Mouse (Mus musculus) CH12.LX (cell line): ENCODE measurements around the gene Cnot2. TPM values are rescaled to one million over a fixed set of nuclear protein-coding genes. Genes with fewer than 3 reads are reported as not detected.

Experiments used
- DNase-seq: peaks from one replicate; pipeline ENCODE4 v3.0.0-alpha.2; 2013; ENCODE audit errors: extremely low read depth
- H3K27ac ChIP-seq: 2 replicates; pipeline ENCODE4 v1.5.1; 2012; ENCODE audit warnings: low read depth, mild to moderate bottlenecking, control low read depth, moderate library complexity; ENCODE audit not compliant: insufficient read depth
- H3K27me3 ChIP-seq: replicated peaks from 2 replicates; pipeline ENCODE3; 2012; ENCODE audit warnings: inconsistent platforms
- H3K36me3 ChIP-seq, 2 experiments: replicated peaks in 1 of 2; 2 replicates each; pipeline versions ENCODE3 to v1.6.1; 2012; ENCODE audit warnings: inconsistent platforms in 1 of 2, low read length in 1 of 2, mild to moderate bottlenecking in 1 of 2, mixed read lengths in 1 of 2, moderate library complexity in 1 of 2; ENCODE audit not compliant: control insufficient read depth in 1 of 2, insufficient read depth in 1 of 2
- H3K4me1 ChIP-seq, 2 experiments: 2 replicates each; pipeline ENCODE4 v1.6.1; 2012; ENCODE audit warnings: inconsistent platforms in 1 of 2, moderate library complexity in 1 of 2; ENCODE audit not compliant: insufficient read depth in 2 of 2, control insufficient read depth in 1 of 2
- H3K4me2 ChIP-seq: 2 replicates; pipeline ENCODE4 v1.6.1; 2012; ENCODE audit warnings: low read depth, mild to moderate bottlenecking, control low read depth; ENCODE audit not compliant: poor library complexity, insufficient read depth, severe bottlenecking
- H3K4me3 ChIP-seq, 3 experiments: fragments of 150-350 bp in 1 of 3; sonication (generic) in 1 of 3; replicated peaks in 1 of 3; 2 replicates each; pipeline versions ENCODE3 to v1.5.1; 2011 to 2012; ENCODE audit warnings: low read depth in 2 of 3, low read length in 2 of 3, mild to moderate bottlenecking in 2 of 3, moderate library complexity in 2 of 3, control low read depth in 1 of 3, improper control_type of control experiment in 1 of 3, inconsistent platforms in 1 of 3, mixed read lengths in 1 of 3; ENCODE audit not compliant: poor library complexity in 1 of 3
- H3K79me2 ChIP-seq: replicated peaks from 2 replicates; pipeline ENCODE4 v1.6.1; 2012; ENCODE audit warnings: mild to moderate bottlenecking, moderate library complexity; ENCODE audit not compliant: control insufficient read depth, poor library complexity, insufficient read depth, severe bottlenecking; ENCODE audit errors: extremely low read depth
- H3K9ac ChIP-seq: 2 replicates; pipeline ENCODE4 v1.6.1; 2012; ENCODE audit warnings: low read depth, mild to moderate bottlenecking, control low read depth, moderate library complexity; ENCODE audit not compliant: insufficient read depth
- H3K9me3 ChIP-seq: replicated peaks from 2 replicates; pipeline ENCODE3; 2012; ENCODE audit warnings: low read length, inconsistent platforms, mixed read lengths
- BHLHE40 ChIP-seq: IDR thresholded peaks from 2 replicates; pipeline ENCODE4 v1.6.1; 2011; ENCODE audit warnings: mild to moderate bottlenecking, low read depth, low read length, improper control_type of control experiment
- CHD1 ChIP-seq: IDR thresholded peaks from 2 replicates; pipeline ENCODE4 v1.6.1; 2012; ENCODE audit warnings: low read depth, low read length, improper control_type of control experiment, inconsistent platforms
- CTCF ChIP-seq, 2 experiments: IDR thresholded peaks in 1 of 2; conservative IDR thresholded peaks in 1 of 2; 2 replicates each; pipeline ENCODE4 v1.5.1; 2011 to 2012; ENCODE audit warnings: low read depth in 2 of 2, low read length in 2 of 2, improper control_type of control experiment in 1 of 2, inconsistent platforms in 1 of 2, mild to moderate bottlenecking in 1 of 2, moderate library complexity in 1 of 2
- E2F4 ChIP-seq: IDR thresholded peaks from 2 replicates; pipeline ENCODE4 v1.6.1; 2011; ENCODE audit warnings: low read depth, low read length, improper control_type of control experiment; ENCODE audit not compliant: insufficient replicate concordance
- ELF1 ChIP-seq: IDR thresholded peaks from 2 replicates; pipeline ENCODE4 v1.6.1; 2014; ENCODE audit warnings: low read depth, mild to moderate bottlenecking, inconsistent platforms, low read length, improper control_type of control experiment
- ETS1 ChIP-seq: conservative IDR thresholded peaks from 2 replicates; pipeline ENCODE4 v1.6.1; 2012; ENCODE audit warnings: low read depth, mild to moderate bottlenecking, inconsistent platforms, low read length, improper control_type of control experiment, moderate library complexity
- HCFC1 ChIP-seq: IDR thresholded peaks from 2 replicates; pipeline ENCODE4 v1.6.1; 2012; ENCODE audit warnings: low read depth, mild to moderate bottlenecking, inconsistent platforms, low read length, improper control_type of control experiment
- IRF4 ChIP-seq: IDR thresholded peaks from 2 replicates; pipeline ENCODE4 v1.6.1; 2014; ENCODE audit warnings: low read depth, mild to moderate bottlenecking, inconsistent platforms, low read length, improper control_type of control experiment
- JUN ChIP-seq: IDR thresholded peaks from 2 replicates; pipeline ENCODE4 v1.6.1; 2011; ENCODE audit warnings: low read depth, mild to moderate bottlenecking, low read length, improper control_type of control experiment, moderate library complexity; ENCODE audit not compliant: insufficient read depth
- KAT2A ChIP-seq: IDR thresholded peaks from 2 replicates; pipeline ENCODE4 v1.6.1; 2012; ENCODE audit warnings: low read length, improper control_type of control experiment, inconsistent platforms; ENCODE audit not compliant: insufficient replicate concordance
- MAFK ChIP-seq: IDR thresholded peaks from 2 replicates; pipeline ENCODE4 v1.6.1; 2011; ENCODE audit warnings: low read length, improper control_type of control experiment; ENCODE audit not compliant: insufficient replicate concordance
- MAZ ChIP-seq: IDR thresholded peaks from 2 replicates; pipeline ENCODE4 v1.6.1; 2012; ENCODE audit warnings: low read depth, mild to moderate bottlenecking, inconsistent platforms, low read length, improper control_type of control experiment, moderate library complexity
- MXI1 ChIP-seq: IDR thresholded peaks from 2 replicates; pipeline ENCODE4 v1.6.1; 2011; ENCODE audit warnings: mild to moderate bottlenecking, low read depth, low read length, improper control_type of control experiment
- MYC ChIP-seq: IDR thresholded peaks from 2 replicates; pipeline ENCODE4 v1.6.1; 2011; ENCODE audit warnings: low read depth, mild to moderate bottlenecking, improper control_type of control experiment, low read length
- NELFE ChIP-seq: IDR thresholded peaks from 2 replicates; pipeline ENCODE4 v1.6.1; 2011; ENCODE audit warnings: low read depth, low read length, improper control_type of control experiment
- PAX5 ChIP-seq: IDR thresholded peaks from 2 replicates; pipeline ENCODE4 v1.6.1; 2012; ENCODE audit warnings: low read length, inconsistent platforms, mixed read lengths
- POLR2A ChIP-seq: IDR thresholded peaks from 2 replicates; pipeline ENCODE4 v1.6.1; 2011; ENCODE audit warnings: low read depth, mild to moderate bottlenecking, improper control_type of control experiment, low read length
- RCOR1 ChIP-seq: conservative IDR thresholded peaks from 2 replicates; pipeline ENCODE4 v1.6.1; 2012; ENCODE audit warnings: low read depth, mild to moderate bottlenecking, inconsistent platforms, low read length, improper control_type of control experiment
- SIN3A ChIP-seq: IDR thresholded peaks from 2 replicates; pipeline ENCODE4 v1.6.1; 2012; ENCODE audit warnings: low read length, improper control_type of control experiment, inconsistent platforms
- SMC3 ChIP-seq: IDR thresholded peaks from 2 replicates; pipeline ENCODE4 v1.6.1; 2011; ENCODE audit warnings: low read depth, low read length, improper control_type of control experiment
- TCF12 ChIP-seq: IDR thresholded peaks from 2 replicates; pipeline ENCODE4 v1.6.1; 2014; ENCODE audit warnings: low read depth, mild to moderate bottlenecking, inconsistent platforms, low read length, improper control_type of control experiment
- UBTF ChIP-seq: IDR thresholded peaks from 2 replicates; pipeline ENCODE4 v1.6.1; 2012; ENCODE audit warnings: low read depth, mild to moderate bottlenecking, inconsistent platforms, low read length, improper control_type of control experiment, moderate library complexity
- USF1 ChIP-seq: IDR thresholded peaks from 2 replicates; pipeline ENCODE4 v1.6.1; 2014; ENCODE audit warnings: low read depth, mild to moderate bottlenecking, inconsistent platforms, low read length, improper control_type of control experiment
- USF2 ChIP-seq: conservative IDR thresholded peaks from 2 replicates; pipeline ENCODE4 v1.6.1; 2011; ENCODE audit warnings: low read depth, low read length, improper control_type of control experiment
- ZC3H11A ChIP-seq: IDR thresholded peaks from 2 replicates; pipeline ENCODE4 v1.6.1; 2012; ENCODE audit warnings: low read depth, mild to moderate bottlenecking, inconsistent platforms, low read length, improper control_type of control experiment
- ZKSCAN1 ChIP-seq: IDR thresholded peaks from 2 replicates; pipeline ENCODE4 v1.6.1; 2012; ENCODE audit warnings: low read depth, inconsistent platforms, low read length, improper control_type of control experiment, borderline replicate concordance
- ZMIZ1 ChIP-seq: IDR thresholded peaks from 2 replicates; pipeline ENCODE4 v1.6.1; 2012; ENCODE audit warnings: low read depth, mild to moderate bottlenecking, inconsistent platforms, low read length, improper control_type of control experiment
- ZNF384 ChIP-seq: IDR thresholded peaks from 2 replicates; pipeline ENCODE4 v1.6.1; 2012; ENCODE audit warnings: low read depth, low read length, improper control_type of control experiment, inconsistent platforms
- dilution Hi-C: fragments of 300-500 bp; cut with MboI; formaldehyde crosslinking; loops from 2 replicates; pipeline ENCODE4 v1.14.3; 2020; ENCODE audit warnings: low sequenced_read_pairs; ENCODE audit not compliant: extremely low pct_unique_long_range_greater_than_20kb, extremely low pct_ligation_motif_present
- in situ Hi-C: fragments of 300-500 bp; cut with MboI; formaldehyde crosslinking; loops from 3 replicates; pipeline ENCODE4 v1.14.3; 2019; ENCODE audit warnings: low sequenced_read_pairs, low pct_ligation_motif_present, low pct_unique_long_range_greater_than_20kb, mixed read lengths
- polyA plus RNA-seq: library from polyadenylated mRNA; unstranded; fragments of >175 nt; gene quantifications from 2 replicates; pipeline ENCODE4 v1.2.1, GENCODE M21; 2012; ENCODE audit warnings: low read depth; ENCODE audit not compliant: insufficient read length
- total RNA-seq, 2 experiments: library from RNA; depleted of rRNA; stranded (reverse); fragments of 300-350 nt in 1 of 2; fragments of >200 nt in 1 of 2; gene quantifications; 2 replicates each; pipeline ENCODE4 v1.2.3; 2012 to 2014

Cnot2 gene
- total and polyA plus RNA-seq, 3 experiments, result 69.5 to 150 (median 97.0) TPM

- peaks cover 65% of the 10 kb centered on the region for H3K79me2 ChIP-seq
- DNase-seq, result no peak
- no peak overlapping the region for H3K4me3 ChIP-seq
- TF ChIP-seq SMC3 (peak; percentile 24), USF1 (no peak), CTCF (conservative IDR thresholded peaks at IDR 0.05 in 1 of 2, IDR thresholded peaks at IDR 0.05 in 1 of 2; ENCODE audit: low read depth in 2 of 2, low read length in 2 of 2) (peak; percentile 24 to 54; a peak in 3 of 4 replicates), USF2 (no peak)
- H3K9ac ChIP-seq, result 0 out of 2 replicates have a peak overlapping the region, but pooled peaks have one; percentile 14
- dilution Hi-C loops, result no loop called here
- H3K9me3 ChIP-seq, result peaks cover 5% of the 10 kb centered on the region
- peaks cover 9 to 60% of the 10 kb centered on the region in 2 experiments; a peak in 3 of 4 replicates for H3K4me1 ChIP-seq
- H3K4me2 ChIP-seq, result peak overlapping the region; percentile 15
- in situ Hi-C loops, result no loop called here
- no peaks in the 10 kb centered on the region for H3K27me3 ChIP-seq
- no peak overlapping the region for H3K27ac ChIP-seq
- peaks cover 0 to 13% of the 10 kb centered on the region in 2 experiments for H3K36me3 ChIP-seq
Observed at GRCm38 (mm10) chr10:116554434-116554833, 26.9 kb downstream of the Cnot2 start.

- no peak overlapping the region for H3K4me3 ChIP-seq
- in situ Hi-C loops, result no loop called here
- peak; percentile 89 for DNase-seq
Observed at GRCm38 (mm10) chr10:116547958-116548357, 33.4 kb downstream of the Cnot2 start.

GRCm38 (mm10) chr10:116546177-116546576 lies 35.1 kb downstream of the Cnot2 start:
- no peak overlapping the region for H3K4me2 ChIP-seq
- H3K79me2 ChIP-seq, result peaks cover 42% of the 10 kb centered on the region
- in situ Hi-C loops (no loop called here), dilution Hi-C loops (no loop called here)
- no peaks in the 10 kb centered on the region for H3K27me3 ChIP-seq
- no peak overlapping the region for H3K27ac ChIP-seq
- no peaks in the 10 kb centered on the region for H3K9me3 ChIP-seq
- TF ChIP-seq ELF1 (no peak), KAT2A (no peak), TCF12 (no peak), BHLHE40 (no peak), JUN (no peak), NELFE (no peak), PAX5 (no peak), ZC3H11A (no peak)
- peaks cover 2 to 44% of the 10 kb centered on the region in 2 experiments; a peak in 2 of 4 replicates for H3K4me1 ChIP-seq
- DNase-seq, result no peak
- H3K36me3 ChIP-seq, result peaks cover 0 to 24% of the 10 kb centered on the region in 2 experiments
- H3K9ac ChIP-seq, result no peak overlapping the region
- H3K4me3 ChIP-seq, result no peak overlapping the region

More at GRCm38 (mm10) chr10:116547958-116548357, 33.4 kb downstream of the Cnot2 start:
- TF ChIP-seq USF1 (no peak), NELFE (no peak), CHD1 (no peak), SMC3 (peak; percentile 28; the same call in 1 of the 2 replicates), ZMIZ1 (no peak), MYC (no peak; the same call in 1 of the 2 replicates), ZNF384 (no peak), UBTF (no peak), IRF4 (no peak), BHLHE40 (0 out of 2 replicates have a peak, but pooled peaks have one; percentile 4), MAFK (peak; percentile 89), MXI1 (no peak), ZKSCAN1 (no peak), USF2 (no peak), KAT2A (no peak), ETS1 (no peak; the same call in 1 of the 2 replicates), POLR2A (no peak), SIN3A (no peak), JUN (no peak), E2F4 (no peak), HCFC1 (no peak), MAZ (no peak), RCOR1 (no peak)
- Histone ChIP-seq H3K9me3 (no peaks in the 10 kb centered on the region), H3K4me1 (peaks cover 2 to 42% of the 10 kb centered on the region in 2 experiments; a peak in 2 of 4 replicates), H3K27ac (no peak overlapping the region), H3K4me2 (no peak overlapping the region; the same call in 1 of the 2 replicates), H3K36me3 (peaks cover 0 to 19% of the 10 kb centered on the region in 2 experiments), H3K79me2 (peaks cover 46% of the 10 kb centered on the region), H3K27me3 (no peaks in the 10 kb centered on the region), H3K9ac (no peak overlapping the region; the same call in 1 of the 2 replicates)
- dilution Hi-C loops, result no loop called here
